Mouse (Mus musculus): Measurements from ENCODE around the gene Gm3417.
A peak's percentile ranks its signal among the peaks of the same experiment; 100 is the strongest.
"Not testable (repeated sequence)": the region's sequence is repeated elsewhere in the genome, so short reads cannot be mapped to it uniquely, and the experiment has no call there.

Gm3417 gene

DNA sequence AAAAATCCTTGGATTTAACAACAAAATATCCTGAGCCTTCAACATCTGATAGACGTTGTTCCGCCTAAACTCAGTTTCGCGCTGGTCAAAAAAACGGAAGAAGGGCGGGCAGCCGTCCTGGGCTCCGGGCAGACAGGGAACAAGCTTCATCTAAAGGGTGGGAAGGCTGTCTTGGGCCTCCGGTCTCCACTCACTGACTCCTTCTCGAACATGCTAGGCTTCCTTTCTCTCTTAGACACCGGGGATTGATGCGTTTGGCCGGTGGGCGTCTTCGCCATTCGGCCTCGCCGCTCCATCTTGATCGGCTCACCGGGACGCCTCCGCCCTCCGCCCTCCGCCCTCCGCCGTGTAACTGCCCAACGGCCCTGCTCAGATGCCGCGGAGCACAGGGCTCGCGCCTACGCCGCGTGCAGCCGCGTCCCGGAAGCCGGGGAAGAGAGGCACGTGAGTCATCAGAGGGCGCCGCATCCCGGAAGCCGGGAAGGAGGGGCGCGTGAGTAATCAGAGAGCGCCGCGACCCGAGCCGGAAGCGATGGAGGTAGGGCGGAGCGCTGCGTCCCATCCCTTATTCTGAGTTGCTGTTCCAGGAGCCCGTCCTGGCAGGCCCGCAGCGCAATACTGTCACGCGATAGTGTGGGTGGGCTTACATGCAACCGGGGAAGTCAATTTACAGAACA, at the start of gene Gm3417, which contains the start of gene 9030025P20Rik:
Gm3417 (minus strand) TSS at position 429 of the 677 bp plus-strand sequence.
9030025P20Rik (plus strand) TSS at position 107 of the 677 bp plus-strand sequence.
- not testable (repeated sequence) for DNase-seq (ENCODE audit: low read depth)

- DNase-seq (ENCODE audit: low read depth), result not testable (repeated sequence)
These were observed 46.9 kb upstream of the Gm3417 start for GRCm38 (mm10) chr17:15025513-15025912.

DNA sequence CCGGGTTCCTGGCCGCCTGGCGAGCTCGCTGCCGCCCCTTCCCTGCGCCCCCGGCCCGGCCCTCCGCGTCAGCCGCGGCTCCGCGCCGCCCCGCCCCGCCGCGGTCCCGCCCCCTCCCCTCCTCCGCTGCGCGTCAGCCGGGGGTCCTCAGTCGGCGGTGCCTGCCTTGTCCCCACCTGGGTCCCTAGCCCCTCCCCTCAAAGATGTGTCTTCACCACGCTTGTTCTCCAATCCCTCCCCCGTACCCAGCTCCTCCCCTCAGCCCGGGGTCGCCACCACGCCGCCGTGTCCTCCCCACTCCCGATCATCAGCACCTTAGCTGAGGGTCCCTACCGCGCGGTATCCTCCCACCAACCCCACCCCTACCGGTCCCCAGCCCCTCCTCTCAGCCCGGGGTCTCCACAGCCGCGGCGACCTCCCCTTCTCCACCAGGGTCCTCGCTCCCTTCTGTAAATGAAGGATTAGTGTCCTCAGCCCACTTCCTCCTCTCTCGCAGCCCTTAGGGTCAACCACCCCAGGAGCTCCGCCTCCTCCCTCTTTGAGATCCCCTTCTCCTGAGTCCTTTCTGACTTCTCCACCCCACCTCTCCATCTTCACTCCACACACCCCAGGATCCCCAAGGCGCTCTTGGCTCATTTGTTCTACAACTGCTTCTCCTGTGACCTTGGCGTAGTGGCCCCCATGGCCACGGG, 46.1 kb upstream of the Gm3417 start:
- DNase-seq (ENCODE audit: low read depth), result not testable (repeated sequence)

DNA sequence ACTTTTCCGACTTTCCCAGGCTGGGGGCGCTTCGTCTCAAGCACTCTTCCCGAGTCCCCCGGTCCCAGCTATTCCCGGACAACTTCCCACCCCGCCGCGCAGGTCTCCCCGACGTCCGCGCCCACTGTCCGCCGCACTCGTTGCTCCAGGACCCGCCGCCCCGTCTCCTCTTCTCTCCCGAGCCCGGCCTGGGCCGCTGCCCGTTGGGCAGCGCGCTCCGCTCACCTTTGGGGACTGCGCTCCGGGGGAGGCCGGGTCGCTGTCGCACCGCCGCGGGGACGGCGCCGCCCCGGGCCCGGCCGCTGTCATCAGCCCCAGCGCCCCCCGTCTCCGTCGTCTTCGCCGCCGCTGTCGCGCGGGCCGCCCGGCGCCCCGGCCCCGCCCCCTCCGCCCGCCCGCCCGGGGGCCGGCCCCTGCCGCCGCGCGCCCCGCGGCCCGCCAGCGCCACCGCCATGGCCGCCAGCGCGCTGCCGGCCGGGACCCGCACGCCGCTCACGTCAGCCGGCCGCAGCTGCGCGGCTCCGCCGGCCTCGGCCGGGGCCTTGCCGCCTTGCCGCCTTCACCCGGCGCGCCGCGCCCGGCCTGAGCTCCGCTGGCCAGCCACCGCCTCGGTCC, 45.4 kb upstream of the Gm3417 start:
- not testable (repeated sequence) for DNase-seq (ENCODE audit: low read depth)

GRCm38 (mm10) chr17:15021503-15022220, 43.1 kb upstream of the Gm3417 start:
- not testable (repeated sequence) for DNase-seq (ENCODE audit: low read depth)

GRCm38 (mm10) chr17:15009706-15010413, 31.3 kb upstream of the Gm3417 start, which contains the start of gene Gm3435:
Gene Gm3435, plus strand, starts transcription at chr17:15010176.
- not testable (repeated sequence) for DNase-seq (ENCODE audit: low read depth)

DNA sequence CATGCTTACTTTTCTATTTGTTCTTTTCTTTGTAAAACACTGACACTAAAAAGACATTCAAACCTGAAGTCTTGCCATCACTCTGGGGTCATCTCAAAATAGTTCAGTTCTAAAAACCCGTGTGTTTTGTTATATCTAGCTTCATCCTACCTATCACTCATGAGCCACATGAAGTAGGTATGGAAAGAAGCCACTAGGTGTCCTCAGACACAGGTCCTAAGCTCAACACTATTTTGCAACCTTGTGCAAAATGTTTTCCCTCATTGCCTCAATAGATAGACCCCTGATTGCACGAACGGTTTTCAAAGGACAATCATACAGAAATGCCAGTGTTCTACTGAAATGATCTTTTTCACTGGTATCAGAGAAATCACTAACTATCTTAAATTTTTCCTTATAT, 30.5 kb upstream of the Gm3417 start:
- DNase-seq (ENCODE audit: low read depth), result not testable (repeated sequence)

DNA sequence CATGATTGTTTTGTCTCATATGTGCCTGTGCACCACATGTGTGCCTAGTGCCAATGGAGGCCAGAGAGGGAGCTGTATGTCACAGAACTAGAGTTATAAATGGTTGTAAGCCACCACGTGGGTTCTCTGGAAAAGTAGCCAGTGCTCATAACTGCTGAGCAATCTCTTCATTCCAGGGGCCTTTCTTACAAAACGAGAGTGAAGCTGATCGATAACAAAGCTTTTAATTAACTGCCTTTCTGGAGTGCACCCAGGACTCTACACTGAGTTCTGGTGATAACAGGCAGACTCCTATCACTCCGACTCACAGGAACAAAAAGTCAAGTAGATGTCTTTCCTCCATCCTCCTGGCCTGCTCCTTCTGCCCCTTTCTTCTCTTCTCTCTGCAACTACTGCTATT, 21.5 kb upstream of the Gm3417 start:
- not testable (repeated sequence) for DNase-seq (ENCODE audit: low read depth)

GRCm38 (mm10) chr17:14994140-14994539, 15.6 kb upstream of the Gm3417 start:
- not testable (repeated sequence) for DNase-seq (ENCODE audit: low read depth)

DNA sequence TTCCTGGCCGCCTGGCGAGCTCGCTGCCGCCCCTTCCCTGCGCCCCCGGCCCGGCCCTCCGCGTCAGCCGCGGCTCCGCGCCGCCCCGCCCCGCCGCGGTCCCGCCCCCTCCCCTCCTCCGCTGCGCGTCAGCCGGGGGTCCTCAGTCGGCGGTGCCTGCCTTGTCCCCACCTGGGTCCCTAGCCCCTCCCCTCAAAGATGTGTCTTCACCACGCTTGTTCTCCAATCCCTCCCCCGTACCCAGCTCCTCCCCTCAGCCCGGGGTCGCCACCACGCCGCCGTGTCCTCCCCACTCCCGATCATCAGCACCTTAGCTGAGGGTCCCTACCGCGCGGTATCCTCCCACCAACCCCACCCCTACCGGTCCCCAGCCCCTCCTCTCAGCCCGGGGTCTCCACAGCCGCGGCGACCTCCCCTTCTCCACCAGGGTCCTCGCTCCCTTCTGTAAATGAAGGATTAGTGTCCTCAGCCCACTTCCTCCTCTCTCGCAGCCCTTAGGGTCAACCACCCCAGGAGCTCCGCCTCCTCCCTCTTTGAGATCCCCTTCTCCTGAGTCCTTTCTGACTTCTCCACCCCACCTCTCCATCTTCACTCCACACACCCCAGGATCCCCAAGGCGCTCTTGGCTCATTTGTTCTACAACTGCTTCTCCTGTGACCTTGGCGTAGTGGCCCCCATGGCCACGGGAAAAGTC, 14.7 kb upstream of the Gm3417 start:
- not testable (repeated sequence) for DNase-seq (ENCODE audit: low read depth)

DNA sequence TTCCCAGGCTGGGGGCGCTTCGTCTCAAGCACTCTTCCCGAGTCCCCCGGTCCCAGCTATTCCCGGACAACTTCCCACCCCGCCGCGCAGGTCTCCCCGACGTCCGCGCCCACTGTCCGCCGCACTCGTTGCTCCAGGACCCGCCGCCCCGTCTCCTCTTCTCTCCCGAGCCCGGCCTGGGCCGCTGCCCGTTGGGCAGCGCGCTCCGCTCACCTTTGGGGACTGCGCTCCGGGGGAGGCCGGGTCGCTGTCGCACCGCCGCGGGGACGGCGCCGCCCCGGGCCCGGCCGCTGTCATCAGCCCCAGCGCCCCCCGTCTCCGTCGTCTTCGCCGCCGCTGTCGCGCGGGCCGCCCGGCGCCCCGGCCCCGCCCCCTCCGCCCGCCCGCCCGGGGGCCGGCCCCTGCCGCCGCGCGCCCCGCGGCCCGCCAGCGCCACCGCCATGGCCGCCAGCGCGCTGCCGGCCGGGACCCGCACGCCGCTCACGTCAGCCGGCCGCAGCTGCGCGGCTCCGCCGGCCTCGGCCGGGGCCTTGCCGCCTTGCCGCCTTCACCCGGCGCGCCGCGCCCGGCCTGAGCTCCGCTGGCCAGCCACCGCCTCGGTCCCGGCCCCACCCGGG, 14.0 kb upstream of the Gm3417 start:
- DNase-seq (ENCODE audit: low read depth), result not testable (repeated sequence)

- not testable (repeated sequence) for DNase-seq (ENCODE audit: low read depth)
These were observed 11.6 kb upstream of the Gm3417 start for GRCm38 (mm10) chr17:14990116-14990702.

DNA sequence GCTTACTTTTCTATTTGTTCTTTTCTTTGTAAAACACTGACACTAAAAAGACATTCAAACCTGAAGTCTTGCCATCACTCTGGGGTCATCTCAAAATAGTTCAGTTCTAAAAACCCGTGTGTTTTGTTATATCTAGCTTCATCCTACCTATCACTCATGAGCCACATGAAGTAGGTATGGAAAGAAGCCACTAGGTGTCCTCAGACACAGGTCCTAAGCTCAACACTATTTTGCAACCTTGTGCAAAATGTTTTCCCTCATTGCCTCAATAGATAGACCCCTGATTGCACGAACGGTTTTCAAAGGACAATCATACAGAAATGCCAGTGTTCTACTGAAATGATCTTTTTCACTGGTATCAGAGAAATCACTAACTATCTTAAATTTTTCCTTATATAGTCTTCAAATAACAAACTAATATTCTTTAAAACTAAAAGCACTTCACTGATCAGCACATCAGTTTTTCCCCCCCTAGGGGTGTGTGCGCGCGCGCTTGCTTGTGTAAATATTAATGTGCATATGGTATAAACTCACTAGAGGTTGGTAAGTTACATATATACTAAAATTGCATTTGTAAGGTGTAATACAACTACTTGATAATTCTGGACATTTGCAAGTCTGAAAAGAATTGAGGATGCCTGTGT, 750 bp downstream of the Gm3417 start:
- DNase-seq (ENCODE audit: low read depth), result not testable (repeated sequence)

- DNase-seq (ENCODE audit: low read depth), result not testable (repeated sequence)
These were observed 10.1 kb downstream of the Gm3417 start for GRCm38 (mm10) chr17:14968373-14968913.

GRCm38 (mm10) chr17:14961557-14962154, 16.9 kb downstream of the Gm3417 start:
- not testable (repeated sequence) for DNase-seq (ENCODE audit: low read depth)

GRCm38 (mm10) chr17:14960951-14961556, 17.5 kb downstream of the Gm3417 start, which contains the start of gene Phf10:
Gene Phf10, minus strand, starts transcription at chr17:14961273.
- not testable (repeated sequence) for DNase-seq (ENCODE audit: low read depth)

DNA sequence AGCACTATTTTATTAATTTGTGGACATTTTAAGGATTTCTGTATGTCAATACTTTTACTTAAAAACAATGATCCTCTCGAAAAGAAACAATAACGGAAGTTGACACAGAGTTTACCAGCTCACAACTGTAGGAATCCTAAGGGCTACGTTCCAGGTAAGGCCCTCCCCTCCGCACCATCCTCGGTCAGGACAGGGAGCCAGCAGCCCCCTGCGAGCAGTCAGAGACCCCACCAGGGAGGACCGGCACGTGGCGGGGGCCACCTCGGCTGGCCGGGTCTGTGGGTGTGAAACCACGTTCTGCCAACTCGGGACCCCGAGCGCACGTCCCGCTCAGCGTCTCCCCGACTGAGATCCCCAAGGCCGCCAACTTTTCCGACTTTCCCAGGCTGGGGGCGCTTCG, 18.1 kb downstream of the Gm3417 start:
- DNase-seq (ENCODE audit: low read depth), result no peak

GRCm38 (mm10) chr17:14959979-14960378, 18.6 kb downstream of the Gm3417 start:
- DNase-seq (ENCODE audit: low read depth), result peak; percentile 39

All from c-Kit-positive CD71-positive TER-119-negative erythroid progenitor cells, embryonic 14.5 days (primary cell).